Mouse (Mus musculus) embryonic fibroblast, embryonic 13.5 days (primary cell): ENCODE results near the gene Rab6b.

Experiments used
- CTCF ChIP-seq: IDR thresholded peaks from 2 replicates; pipeline ENCODE4 v1.5.1; 2011; ENCODE audit warnings: mild to moderate bottlenecking, control low read depth, low read length, moderate library complexity, borderline replicate concordance; ENCODE audit not compliant: insufficient read depth
- POLR2A ChIP-seq: IDR thresholded peaks from 2 replicates; pipeline ENCODE4 v1.6.1; 2011; ENCODE audit warnings: low read depth, mild to moderate bottlenecking, control low read depth, low read length, moderate library complexity

GRCm38 (mm10) chr9:103226806-103227205 lies 115.2 kb downstream of the Rab6b start:
- TF ChIP-seq CTCF, result no peak
- no peak for TF ChIP-seq POLR2A
